Mouse (Mus musculus) G1E (cell line): Measurements from ENCODE around the gene Ear10.
"Not testable (repeated sequence)": the region's sequence is repeated elsewhere in the genome, so short reads cannot be mapped to it uniquely, and the experiment has no call there.

Source experiments
- CTCF ChIP-seq: IDR thresholded peaks from 2 replicates; pipeline ENCODE4 v1.5.1; 2012; ENCODE audit warnings: low read depth, low read length, inconsistent platforms, mixed read lengths
- GATA1 ChIP-seq: IDR thresholded peaks from 2 replicates; pipeline ENCODE4 v1.6.1; 2012; ENCODE audit warnings: borderline replicate concordance, low read length, inconsistent platforms, mixed read lengths
- GATA2 ChIP-seq: IDR thresholded peaks from 2 replicates; pipeline ENCODE4 v1.6.1; 2012; ENCODE audit warnings: low read depth, low read length, inconsistent platforms, borderline replicate concordance
- POLR2AphosphoS5 ChIP-seq: IDR thresholded peaks from 2 replicates; pipeline ENCODE4 v1.6.1; 2012; ENCODE audit warnings: low read depth, low read length, inconsistent platforms; ENCODE audit not compliant: insufficient replicate concordance
- TAL1 ChIP-seq: conservative IDR thresholded peaks from 2 replicates; pipeline ENCODE4 v1.6.1; 2012; ENCODE audit warnings: low read depth, low read length, inconsistent platforms, mixed read lengths

- not testable (repeated sequence) for TF ChIP-seq CTCF, POLR2AphosphoS5, TAL1, GATA2, GATA1
Measured at GRCm38 (mm10) chr14:43874862-43875261, 48.5 kb downstream of the Ear10 start.
